Mouse (Mus musculus) urinary bladder, adult 18-20 months (tissue): Measurements from ENCODE around the gene Birc7.

Source experiments
- DNase-seq, 2 experiments: peaks; one replicate each; pipeline ENCODE4 v3.0.0; 2022; ENCODE audit warnings: low spot score in 2 of 2, mixed read lengths in 2 of 2

The Birc7 gene

DNA sequence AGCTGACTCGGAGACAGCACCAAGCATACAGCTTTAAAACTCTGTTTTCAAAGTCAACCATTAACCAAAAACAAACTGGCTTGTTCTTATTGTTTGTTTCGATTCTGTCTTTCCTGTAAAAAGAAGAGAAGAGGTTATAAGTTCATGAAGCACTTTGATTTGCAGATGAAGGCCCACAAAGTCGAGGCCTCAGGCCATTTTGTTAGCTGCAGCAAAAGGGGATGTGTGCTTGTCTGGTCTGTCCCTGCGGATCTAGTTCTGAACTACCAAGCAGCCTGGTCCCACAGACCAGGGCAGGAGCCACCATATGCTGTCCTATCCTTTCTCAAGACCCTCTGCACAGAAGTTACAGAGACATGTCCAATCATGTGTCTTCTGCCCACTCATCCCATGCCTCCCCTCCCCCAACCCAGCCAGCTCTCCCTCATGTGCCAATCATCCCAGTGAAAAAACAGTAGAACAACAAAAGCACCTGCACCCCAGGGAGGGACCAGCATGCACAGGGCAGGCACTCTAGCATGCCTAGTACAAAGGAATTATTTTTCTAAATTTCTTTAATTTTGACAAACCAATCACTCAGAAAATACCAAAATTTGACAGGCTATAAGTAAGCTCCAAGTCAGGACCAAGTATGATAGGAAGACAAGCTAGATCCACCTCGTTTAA lies 23.1 kb upstream of the Birc7 start:
- DNase-seq: no peak

- no peak for DNase-seq
Measured at GRCm38 (mm10) chr2:180910928-180911327, 17.9 kb upstream of the Birc7 start.

DNA sequence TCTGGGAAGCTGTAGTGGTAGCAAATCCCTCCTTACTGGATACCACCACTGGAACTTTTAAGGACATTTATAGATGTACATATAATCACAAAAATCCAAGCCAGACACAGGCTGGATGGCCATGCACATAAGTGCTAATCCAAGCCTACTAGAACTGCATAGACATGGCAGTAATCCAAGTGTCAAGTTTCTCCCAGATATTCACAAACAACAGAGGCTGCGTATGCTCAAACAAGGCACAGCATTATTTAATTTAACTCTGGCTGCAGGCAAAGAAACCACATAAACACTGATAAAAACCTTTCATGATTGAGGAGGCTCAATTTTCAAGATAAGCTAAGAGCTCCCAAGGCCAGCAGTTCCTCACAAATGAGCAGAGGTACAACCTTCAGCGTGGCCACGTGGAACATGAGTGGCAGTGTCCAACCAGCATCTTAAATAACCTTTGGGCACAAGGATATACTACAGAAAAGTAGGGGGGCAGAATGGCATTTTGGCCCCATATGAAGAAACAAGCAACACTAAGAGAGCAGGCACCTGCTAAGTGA lies 12.9 kb upstream of the Birc7 start:
- DNase-seq: no peak

DNA sequence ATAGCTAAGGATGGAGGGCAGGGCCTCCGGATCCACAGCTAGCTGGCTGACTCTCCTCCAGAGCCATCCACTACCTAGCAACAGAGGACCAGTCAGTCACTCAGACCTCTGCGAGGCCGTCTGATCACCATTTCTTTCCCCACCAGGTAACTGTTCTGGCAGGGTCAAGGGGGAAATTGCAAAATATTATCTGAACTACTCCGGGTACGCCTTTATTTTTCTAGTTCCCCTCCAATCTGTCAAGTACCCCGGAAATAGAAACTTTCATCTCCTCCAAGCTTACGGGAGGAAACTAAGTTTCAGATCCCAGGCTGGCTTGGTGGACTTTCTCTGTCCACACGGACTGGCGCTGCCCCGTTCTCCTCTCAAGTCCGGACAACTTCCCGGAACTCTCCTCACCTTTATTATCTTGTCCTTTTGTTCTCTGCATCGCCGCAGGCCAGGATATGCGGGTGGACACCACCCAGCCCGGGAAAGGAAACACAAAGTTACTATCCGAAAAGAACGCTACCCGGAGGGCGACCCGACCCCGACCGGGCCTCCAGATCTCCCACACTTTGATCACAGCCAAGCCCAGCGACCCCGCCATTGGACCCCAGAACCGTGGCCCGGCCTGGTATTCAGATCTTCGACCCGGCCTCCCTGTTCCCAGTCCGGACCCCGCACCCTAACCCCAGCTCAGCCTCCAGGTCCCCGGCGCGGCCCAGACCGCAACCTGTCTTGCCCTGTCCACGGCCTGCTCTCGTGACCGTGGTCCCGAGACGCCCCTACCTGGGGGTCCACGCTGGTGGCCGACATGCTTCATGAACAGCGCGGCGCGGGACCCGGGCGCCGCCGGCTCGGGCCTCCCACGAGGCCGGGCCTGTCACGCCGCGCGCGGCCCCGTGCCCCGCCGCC lies 8.7 kb upstream of the Birc7 start:
- peak; percentile 12 to 43 for DNase-seq

DNA sequence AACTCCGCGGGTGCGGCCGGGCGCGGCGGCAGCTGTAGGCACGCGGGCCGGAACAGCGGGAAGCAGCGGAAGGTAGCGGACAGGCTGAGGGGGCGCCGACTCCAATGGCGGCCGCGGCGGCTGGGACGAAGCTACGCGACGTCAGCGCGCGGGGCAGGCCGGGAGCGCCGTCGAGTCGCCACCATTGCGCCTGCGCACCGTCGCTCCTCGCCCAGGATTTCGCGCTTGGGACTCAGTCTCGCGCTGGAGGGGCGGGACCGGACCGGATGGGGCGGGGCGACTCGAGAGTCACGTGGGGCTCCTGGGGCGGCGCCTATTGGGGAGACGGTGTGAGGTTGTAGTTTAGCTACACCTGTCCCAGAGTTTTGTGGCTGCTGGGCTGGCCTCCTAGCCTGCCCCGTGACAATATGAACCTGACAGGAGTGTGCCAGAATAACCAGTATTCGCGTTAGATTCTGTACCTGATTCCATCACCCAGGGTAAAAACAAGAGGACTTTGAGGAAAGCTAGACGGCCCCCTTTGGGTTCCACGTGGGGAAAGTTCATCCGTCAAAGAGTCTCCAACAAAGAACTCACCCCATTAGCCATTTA lies 7.9 kb upstream of the Birc7 start, which contains the start of gene Ythdf1:
Gene Ythdf1 (minus strand): TSS at position 140 of the 591 bp plus-strand sequence.
- peak; percentile 98 to 100 for DNase-seq

GRCm38 (mm10) chr2:180922739-180923138 lies 6.1 kb upstream of the Birc7 start:
- DNase-seq: no peak

DNA sequence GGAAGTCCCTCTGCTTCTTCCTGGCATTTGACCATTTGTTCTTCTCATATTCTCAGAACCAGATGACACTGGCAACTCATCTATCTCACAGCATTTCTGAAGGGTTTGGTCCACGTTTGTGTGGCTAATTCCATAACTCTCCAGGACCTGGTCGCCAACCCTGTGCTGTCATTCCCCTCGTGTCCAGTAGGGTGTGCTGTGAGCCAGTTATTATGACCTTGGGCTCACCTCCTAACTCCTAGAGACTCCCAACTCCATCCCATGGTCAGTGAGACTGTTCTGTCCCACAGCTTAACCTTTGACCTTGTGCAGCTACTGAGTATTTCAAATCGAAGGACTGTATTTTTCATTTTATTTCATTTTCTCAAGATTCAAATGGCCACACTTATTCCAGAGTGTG lies 3.6 kb upstream of the Birc7 start:
- peak; percentile 49 to 56 for DNase-seq

GRCm38 (mm10) chr2:180932418-180932817 lies 3.6 kb downstream of the Birc7 start:
- DNase-seq: no peak

DNA sequence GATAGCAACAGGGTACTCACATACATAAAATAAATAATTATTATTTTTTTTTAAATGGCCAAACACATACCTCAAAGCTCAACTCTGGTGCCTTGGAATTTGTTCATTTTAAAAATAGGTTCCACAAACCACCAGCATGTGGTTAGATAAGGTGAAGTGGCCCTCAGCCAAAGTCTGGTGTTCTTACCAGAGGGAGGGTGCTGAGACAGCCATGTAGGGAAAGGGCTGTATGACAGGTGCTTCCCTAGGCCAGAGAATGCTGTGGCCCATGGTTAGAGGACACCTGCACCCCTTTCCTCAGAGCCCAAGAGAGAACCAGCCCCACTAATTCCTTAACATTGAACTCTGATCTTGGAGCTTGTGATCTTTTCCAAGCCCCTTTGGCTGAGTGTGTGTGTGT lies 11.4 kb downstream of the Birc7 start:
- no peak for DNase-seq

DNA sequence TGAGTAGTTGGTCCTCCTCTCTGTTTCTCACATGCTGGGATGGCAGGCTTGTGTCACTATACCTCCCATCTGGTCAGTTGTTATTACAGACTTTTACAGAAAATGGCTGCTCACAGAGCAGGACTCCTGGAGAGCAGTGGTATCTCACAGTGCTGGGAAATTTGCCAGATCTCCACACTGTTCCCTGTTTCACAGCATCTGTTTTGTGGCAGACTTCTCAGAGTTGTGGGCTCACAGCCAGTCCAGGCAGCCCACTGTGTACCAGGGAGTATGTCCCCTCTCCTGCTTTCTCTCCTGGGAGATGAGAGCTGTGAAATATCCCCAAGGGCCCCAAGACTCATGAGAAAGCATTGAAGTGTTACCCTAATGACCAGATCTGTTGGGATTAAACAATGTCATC lies 13.0 kb downstream of the Birc7 start:
- DNase-seq: no peak

DNA sequence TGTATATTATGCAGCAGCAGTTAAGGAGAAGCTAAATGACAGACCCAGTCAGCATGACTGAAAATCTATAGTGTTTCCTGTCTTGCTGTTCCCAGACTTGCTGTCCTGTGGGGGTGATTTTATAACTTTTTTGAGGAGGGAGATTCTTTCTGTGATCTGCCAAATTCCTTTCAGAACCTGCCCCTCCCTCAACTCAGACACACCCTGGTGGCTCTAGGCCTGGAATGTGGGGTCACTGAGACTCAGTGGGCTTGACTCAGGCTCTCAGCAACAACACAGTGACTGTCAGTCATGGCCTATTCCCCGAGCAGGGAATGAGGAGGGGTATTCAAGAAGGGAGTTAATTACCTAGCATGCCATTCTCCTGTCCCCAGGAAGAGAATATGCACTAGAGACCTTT lies 21.1 kb downstream of the Birc7 start:
- no peak for DNase-seq

DNA sequence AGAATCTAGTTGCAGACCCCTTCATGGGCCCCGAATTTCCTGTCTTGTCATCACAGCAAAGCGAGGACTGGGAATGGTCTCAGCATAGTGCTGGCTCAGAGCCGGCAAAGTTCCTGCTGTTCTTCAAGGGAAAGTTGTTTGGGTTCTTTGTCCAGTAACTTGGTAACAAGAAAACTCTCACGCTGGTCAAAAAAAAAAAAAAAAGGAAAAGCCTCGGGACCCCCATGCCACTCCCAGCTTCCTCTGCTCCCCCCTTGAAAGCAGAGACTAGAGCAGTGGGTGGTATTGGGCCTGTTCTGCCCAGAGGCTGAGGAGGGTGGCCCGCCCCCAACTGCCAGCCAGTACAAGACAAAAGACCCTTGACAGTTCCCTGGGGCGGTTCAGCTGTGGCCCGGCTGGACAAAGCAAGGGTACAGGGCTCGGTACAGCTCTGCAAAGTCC lies 23.9 kb downstream of the Birc7 start:
- DNase-seq: no peak

- no peak for DNase-seq
Measured at GRCm38 (mm10) chr2:180953638-180954037, 24.8 kb downstream of the Birc7 start.

GRCm38 (mm10) chr2:180954061-180955047 lies 25.5 kb downstream of the Birc7 start, which contains the start of gene Nkain4:
Gene Nkain4, minus strand, starts transcription at chr2:180954699.
- peak in 1 of 2 experiments; percentile 35 for DNase-seq

- no peak for DNase-seq
Measured at GRCm38 (mm10) chr2:180959605-180960004, 30.8 kb downstream of the Birc7 start.

DNA sequence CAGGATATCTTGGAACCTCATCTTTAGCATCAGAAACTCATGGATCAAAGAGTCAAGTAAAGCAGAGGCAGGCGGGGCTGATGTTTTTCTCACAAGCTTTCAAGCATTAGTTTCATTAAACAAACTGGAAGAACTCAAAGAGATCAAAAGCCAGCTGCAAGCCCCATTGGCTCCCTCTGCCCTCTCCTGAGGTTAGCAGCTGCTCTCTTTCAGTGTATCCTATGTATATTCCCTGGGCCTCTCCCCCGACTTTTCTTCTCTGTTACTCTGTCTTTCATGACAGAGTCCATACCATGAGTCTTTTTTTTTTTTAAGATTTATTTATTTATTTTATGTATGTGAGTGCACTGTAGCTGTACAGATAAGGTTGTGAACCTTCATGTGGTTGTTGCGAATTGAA lies 31.4 kb downstream of the Birc7 start:
- DNase-seq: no peak

- DNase-seq: no peak
Measured at GRCm38 (mm10) chr2:180962616-180963308, 33.9 kb downstream of the Birc7 start.

DNA sequence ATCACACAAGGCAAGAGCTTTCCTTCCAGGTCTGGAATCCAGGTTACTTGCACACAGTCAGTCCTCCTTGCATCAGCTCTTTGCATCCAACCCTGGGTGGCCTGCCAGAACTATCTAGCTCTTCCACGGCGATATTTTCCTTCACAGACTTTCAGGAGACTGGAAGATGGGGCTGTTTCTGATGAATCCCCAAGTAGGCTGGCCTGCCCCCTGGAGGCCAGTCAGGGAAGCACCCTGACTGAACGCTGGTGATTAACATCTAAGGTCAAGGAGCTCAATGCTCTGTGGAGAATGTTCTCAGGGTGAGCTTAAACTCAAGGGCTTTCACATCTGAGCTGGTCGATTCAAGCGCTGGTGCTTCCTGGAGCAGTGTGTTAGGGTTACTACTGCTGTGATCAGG lies 35.1 kb downstream of the Birc7 start:
- peak; percentile 62 to 69 for DNase-seq

GRCm38 (mm10) chr2:180966092-180966882 lies 37.5 kb downstream of the Birc7 start:
- no peak for DNase-seq
